Mouse (Mus musculus): ENCODE measurements around the gene Kdelr1. TPM values are rescaled to one million over a fixed set of nuclear protein-coding genes. Genes with fewer than 3 reads are reported as not detected.

Gene Kdelr1
- total and polyA plus RNA-seq, 2 experiments from 2014 or later, result 52.0 to 207 TPM

GRCm38 (mm10) chr7:45916056-45917003, 43.8 kb downstream of the Kdelr1 start:
- peak overlapping the region; percentile 83 for H3K27ac ChIP-seq (ENCODE audit: low read depth, low read length)
- H3K27me3 ChIP-seq (ENCODE audit: insufficient read depth, low read length), result no peaks in the 10 kb centered on the region
- DNase-seq (ENCODE audit: low spot score) (peak; percentile 96), ATAC-seq (ENCODE audit: low FRiP score) (peak; percentile 90)
- H3K4me1 ChIP-seq (ENCODE audit: insufficient read depth, low read length), result peaks cover 11% of the 10 kb centered on the region; the same call in 1 of the 2 replicates
- peak overlapping the region; percentile 65 for H3K9ac ChIP-seq (replicated peaks; ENCODE audit: low read length, poor library complexity, severe bottlenecking)
- WGBS, result 34% methylated on average over 26 of the region's 26 CpGs
- peaks cover 2% of the 10 kb centered on the region; the same call in 1 of the 2 replicates for H3K36me3 ChIP-seq (ENCODE audit: insufficient read depth, low read length)
- TF ChIP-seq CTCF (IDR thresholded peaks at IDR 0.05), result peak; percentile 34
- H3K9me3 ChIP-seq (ENCODE audit: low read length), result no peaks in the 10 kb centered on the region
- H3K4me3 ChIP-seq (ENCODE audit: low read depth, low read length), result peak overlapping the region; percentile 26; the same call in 1 of the 2 replicates
- peak overlapping the region; percentile 53 for H3K4me2 ChIP-seq (ENCODE audit: low read depth, low read length, poor library complexity, severe bottlenecking)

GRCm38 (mm10) chr7:45917004-45917704, 44.6 kb downstream of the Kdelr1 start:
- ATAC-seq (ENCODE audit: low FRiP score) (peak; percentile 2; the same call in 1 of the 2 replicates), DNase-seq (ENCODE audit: low spot score) (no peak)
- Histone ChIP-seq H3K27me3 (ENCODE audit: insufficient read depth, low read length) (no peaks in the 10 kb centered on the region), H3K4me3 (ENCODE audit: low read depth, low read length) (peak overlapping the region; percentile 26; the same call in 1 of the 2 replicates), H3K4me2 (ENCODE audit: low read depth, low read length, poor library complexity, severe bottlenecking) (peak overlapping the region; percentile 53), H3K9me3 (ENCODE audit: low read length) (no peaks in the 10 kb centered on the region), H3K9ac (replicated peaks; ENCODE audit: low read length, poor library complexity, severe bottlenecking) (peak overlapping the region; percentile 48), H3K27ac (ENCODE audit: low read depth, low read length) (peak overlapping the region; percentile 83), H3K4me1 (ENCODE audit: insufficient read depth, low read length) (peaks cover 11% of the 10 kb centered on the region; the same call in 1 of the 2 replicates), H3K36me3 (ENCODE audit: insufficient read depth, low read length) (peaks cover 2% of the 10 kb centered on the region; the same call in 1 of the 2 replicates)
- TF ChIP-seq CTCF (IDR thresholded peaks at IDR 0.05), result no peak
- 35% methylated on average over 13 of the region's 13 CpGs for whole genome bisulfite sequencing

DNA sequence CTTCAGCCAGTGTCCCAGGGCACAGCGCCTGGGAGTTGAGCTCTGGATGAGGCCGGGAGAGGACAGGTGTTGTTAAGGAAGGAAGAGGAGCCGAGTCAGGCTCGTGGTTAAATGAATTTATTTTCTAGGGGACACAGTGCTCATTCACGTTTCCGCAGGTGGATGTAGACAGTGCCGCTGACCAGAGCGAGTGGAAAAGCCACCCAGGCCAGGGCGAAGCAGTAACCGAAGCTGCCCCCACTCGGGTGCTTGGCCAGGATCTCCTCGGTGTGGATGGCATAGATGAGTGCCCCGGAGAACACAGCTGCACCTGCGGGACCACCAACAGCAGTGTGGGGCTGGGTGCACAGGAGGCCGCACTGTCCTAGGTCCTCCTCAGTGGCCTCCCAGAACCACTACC, 45.4 kb downstream of the Kdelr1 start:
- no peak for TF ChIP-seq CTCF (IDR thresholded peaks at IDR 0.05)
- Histone ChIP-seq H3K9ac (replicated peaks; ENCODE audit: low read length, poor library complexity, severe bottlenecking) (no peak overlapping the region), H3K4me3 (ENCODE audit: low read depth, low read length) (no peak overlapping the region), H3K27me3 (ENCODE audit: insufficient read depth, low read length) (no peaks in the 10 kb centered on the region), H3K4me1 (ENCODE audit: insufficient read depth, low read length) (peaks cover 11% of the 10 kb centered on the region), H3K4me2 (ENCODE audit: low read depth, low read length, poor library complexity, severe bottlenecking) (no peak overlapping the region), H3K27ac (ENCODE audit: low read depth, low read length) (0 out of 2 replicates have a peak overlapping the region, but pooled peaks have one; percentile 83), H3K36me3 (ENCODE audit: insufficient read depth, low read length) (peaks cover 2% of the 10 kb centered on the region; the same call in 1 of the 2 replicates), H3K9me3 (ENCODE audit: low read length) (no peaks in the 10 kb centered on the region)
- WGBS, result 88% methylated on average over 15 of the region's 15 CpGs
- ATAC-seq (ENCODE audit: low FRiP score), result no peak
- no peak for DNase-seq (ENCODE audit: low spot score)

GRCm38 (mm10) chr7:45919083-45919671, 46.6 kb downstream of the Kdelr1 start:
- H3K27me3 ChIP-seq (ENCODE audit: insufficient read depth, low read length), result no peaks in the 10 kb centered on the region
- no peak overlapping the region for H3K4me3 ChIP-seq (ENCODE audit: low read depth, low read length)
- no peaks in the 10 kb centered on the region for H3K9me3 ChIP-seq (ENCODE audit: low read length)
- WGBS, result 52% methylated on average over 14 of the region's 14 CpGs
- no peak for DNase-seq (ENCODE audit: low spot score)
- H3K4me2 ChIP-seq (ENCODE audit: low read depth, low read length, poor library complexity, severe bottlenecking), result no peak overlapping the region
- no peak overlapping the region for H3K9ac ChIP-seq (replicated peaks; ENCODE audit: low read length, poor library complexity, severe bottlenecking)
- TF ChIP-seq CTCF (IDR thresholded peaks at IDR 0.05), result peak; percentile 39
- ATAC-seq (ENCODE audit: low FRiP score), result no peak
- H3K36me3 ChIP-seq (ENCODE audit: insufficient read depth, low read length), result no peaks in the 10 kb centered on the region
- peaks cover 12% of the 10 kb centered on the region for H3K4me1 ChIP-seq (ENCODE audit: insufficient read depth, low read length)
- H3K27ac ChIP-seq (ENCODE audit: low read depth, low read length), result no peak overlapping the region

GRCm38 (mm10) chr7:45919761-45920160, 47.2 kb downstream of the Kdelr1 start:
- H3K36me3 ChIP-seq (ENCODE audit: insufficient read depth, low read length), result no peaks in the 10 kb centered on the region
- TF ChIP-seq CTCF (IDR thresholded peaks at IDR 0.05), result no peak
- H3K9ac ChIP-seq (replicated peaks; ENCODE audit: low read length, poor library complexity, severe bottlenecking), result no peak overlapping the region
- no peak overlapping the region for H3K4me2 ChIP-seq (ENCODE audit: low read depth, low read length, poor library complexity, severe bottlenecking)
- H3K27ac ChIP-seq (ENCODE audit: low read depth, low read length), result no peak overlapping the region
- ATAC-seq (ENCODE audit: low FRiP score), result no peak
- no peaks in the 10 kb centered on the region for H3K27me3 ChIP-seq (ENCODE audit: insufficient read depth, low read length)
- H3K4me3 ChIP-seq (ENCODE audit: low read depth, low read length), result no peak overlapping the region
- DNase-seq (ENCODE audit: low spot score), result no peak
- no peaks in the 10 kb centered on the region for H3K9me3 ChIP-seq (ENCODE audit: low read length)
- peaks cover 14% of the 10 kb centered on the region for H3K4me1 ChIP-seq (ENCODE audit: insufficient read depth, low read length)
- WGBS, result 77% methylated on average over 4 of the region's 4 CpGs
